Mouse (Mus musculus): ENCODE results near the gene Zbtb22. TPM values are rescaled to one million over a fixed set of nuclear protein-coding genes. Genes with fewer than 3 reads are reported as not detected.

Gene Zbtb22
- polyA plus RNA-seq, 1 experiment from 2014 or later: 11.4 TPM

- ATAC-seq (ENCODE audit: low FRiP score) (peak; percentile 72), DNase-seq (ENCODE audit: low spot score) (peak; percentile 85)
- H3K4me3 ChIP-seq (replicated peaks; ENCODE audit: low read length): no peak overlapping the region
- 3% methylated on average over 9 of the region's 9 CpGs for WGBS
- no peak overlapping the region for H3K27ac ChIP-seq
- H3K4me1 ChIP-seq (replicated peaks; ENCODE audit: control insufficient read depth, insufficient read depth, low read length): no peaks in the 10 kb centered on the region
- H3K27me3 ChIP-seq (ENCODE audit: control insufficient read depth, insufficient read depth, low read length): no peaks in the 10 kb centered on the region; the same call in 1 of the 2 replicates
- no peak overlapping the region for H3K9ac ChIP-seq
- no peaks in the 10 kb centered on the region for H3K9me3 ChIP-seq (ENCODE audit: control insufficient read depth, low read length)
- no peak overlapping the region for H3K4me2 ChIP-seq (replicated peaks)
- peaks cover 26% of the 10 kb centered on the region for H3K36me3 ChIP-seq (replicated peaks; ENCODE audit: control insufficient read depth, insufficient read depth)
Observed at GRCm38 (mm10) chr17:33968489-33968888, 52.8 kb downstream of the Zbtb22 start.

Small RNA genes lying within 50 kb of the gene (microRNA-seq; reads per million reads assigned to microRNA genes)
- not detected for gene Gm27740

Other genes with a start within 250 kb of the Zbtb22 start
- gene Hnrnpm, start 229.0 kb upstream of the Zbtb22 start, polyA plus RNA-seq (2014; fragmentation: Nextera tagmentation; extraction: Ambion mirVana): 161 and 173 TPM in 2 replicates
- gene March2, start 197.2 kb upstream of the Zbtb22 start, polyA plus RNA-seq (2014; fragmentation: Nextera tagmentation; extraction: Ambion mirVana): 69.0 and 72.1 TPM in 2 replicates
- 370 and 430 TPM in 2 replicates for gene Rab11b, start 155.4 kb upstream of the Zbtb22 start, polyA plus RNA-seq (2014; fragmentation: Nextera tagmentation; extraction: Ambion mirVana)
- gene Angptl4, start 134.1 kb upstream of the Zbtb22 start, polyA plus RNA-seq (2014; fragmentation: Nextera tagmentation; extraction: Ambion mirVana): 19.1 and 25.1 TPM in 2 replicates
- gene Kank3, start 105.4 kb upstream of the Zbtb22 start, polyA plus RNA-seq (2014; fragmentation: Nextera tagmentation; extraction: Ambion mirVana): 44.7 and 47.7 TPM in 2 replicates
- 580 and 749 TPM in 2 replicates for gene Rps28, start 91.3 kb upstream of the Zbtb22 start, polyA plus RNA-seq (2014; fragmentation: Nextera tagmentation; extraction: Ambion mirVana)
- 487 and 568 TPM in 2 replicates for gene Ndufa7, start 91.3 kb upstream of the Zbtb22 start, polyA plus RNA-seq (2014; fragmentation: Nextera tagmentation; extraction: Ambion mirVana)
- gene Cd320, start 72.8 kb upstream of the Zbtb22 start, polyA plus RNA-seq (2014; fragmentation: Nextera tagmentation; extraction: Ambion mirVana): 57.5 and 59.6 TPM in 2 replicates
- not detected in 2 replicates for gene Gm7029, start 42.1 kb upstream of the Zbtb22 start, polyA plus RNA-seq (2014; fragmentation: Nextera tagmentation; extraction: Ambion mirVana)
- 1.7 and 1.8 TPM in 2 replicates for gene Kifc1, start 25.2 kb upstream of the Zbtb22 start, polyA plus RNA-seq (2014; fragmentation: Nextera tagmentation; extraction: Ambion mirVana)
- gene Platr17, start 10.8 kb upstream of the Zbtb22 start, polyA plus RNA-seq (2014; fragmentation: Nextera tagmentation; extraction: Ambion mirVana): 0.59 TPM in 1 of 2 replicates, not detected in the other
- gene Daxx, start 6.5 kb upstream of the Zbtb22 start, polyA plus RNA-seq (2014; fragmentation: Nextera tagmentation; extraction: Ambion mirVana): 39.2 and 43.2 TPM in 2 replicates
- gene Tapbp, start within 50 bp of the Zbtb22 start, polyA plus RNA-seq (2014; fragmentation: Nextera tagmentation; extraction: Ambion mirVana): 24.9 and 29.6 TPM in 2 replicates
- 47.7 and 49.2 TPM in 2 replicates for gene Rgl2, start 13.6 kb downstream of the Zbtb22 start, polyA plus RNA-seq (2014; fragmentation: Nextera tagmentation; extraction: Ambion mirVana)
- gene Pfdn6, start 24.4 kb downstream of the Zbtb22 start, polyA plus RNA-seq (2014; fragmentation: Nextera tagmentation; extraction: Ambion mirVana): 157 and 161 TPM in 2 replicates
- gene Wdr46, start 24.8 kb downstream of the Zbtb22 start, polyA plus RNA-seq (2014; fragmentation: Nextera tagmentation; extraction: Ambion mirVana): 15.6 and 19.5 TPM in 2 replicates
- gene B3galt4, start 35.6 kb downstream of the Zbtb22 start, polyA plus RNA-seq (2014; fragmentation: Nextera tagmentation; extraction: Ambion mirVana): 7.8 and 9.2 TPM in 2 replicates
- 56.0 and 56.6 TPM in 2 replicates for gene Vps52, start 39.9 kb downstream of the Zbtb22 start, polyA plus RNA-seq (2014; fragmentation: Nextera tagmentation; extraction: Ambion mirVana)
- gene Rps18, start 40.1 kb downstream of the Zbtb22 start, polyA plus RNA-seq (2014; fragmentation: Nextera tagmentation; extraction: Ambion mirVana): 804 and 966 TPM in 2 replicates
- 12.5 and 16.5 TPM in 2 replicates for gene H2-K1, start 84.4 kb downstream of the Zbtb22 start, polyA plus RNA-seq (2014; fragmentation: Nextera tagmentation; extraction: Ambion mirVana)
- 6.3 and 7.8 TPM in 2 replicates for gene Ring1, start 108.8 kb downstream of the Zbtb22 start, polyA plus RNA-seq (2014; fragmentation: Nextera tagmentation; extraction: Ambion mirVana)
- gene H2-Ke6, start 112.2 kb downstream of the Zbtb22 start, polyA plus RNA-seq (2014; fragmentation: Nextera tagmentation; extraction: Ambion mirVana): 64.3 and 67.3 TPM in 2 replicates
- 87.1 and 97.0 TPM in 2 replicates for gene Slc39a7, start 115.8 kb downstream of the Zbtb22 start, polyA plus RNA-seq (2014; fragmentation: Nextera tagmentation; extraction: Ambion mirVana)
- gene Rxrb, start 115.9 kb downstream of the Zbtb22 start, polyA plus RNA-seq (2014; fragmentation: Nextera tagmentation; extraction: Ambion mirVana): 32.2 and 34.5 TPM in 2 replicates
- 2.7 and 3.4 TPM in 2 replicates for gene Col11a2, start 123.5 kb downstream of the Zbtb22 start, polyA plus RNA-seq (2014; fragmentation: Nextera tagmentation; extraction: Ambion mirVana)
- 0.29 TPM in 1 of 2 replicates, not detected in the other for gene H2-Oa, start 176.4 kb downstream of the Zbtb22 start, polyA plus RNA-seq (2014; fragmentation: Nextera tagmentation; extraction: Ambion mirVana)
- gene H2-DMa, start 203.6 kb downstream of the Zbtb22 start, polyA plus RNA-seq (2014; fragmentation: Nextera tagmentation; extraction: Ambion mirVana): 19.2 and 20.2 TPM in 2 replicates
- gene Brd2, start 206.7 kb downstream of the Zbtb22 start, polyA plus RNA-seq (2014; fragmentation: Nextera tagmentation; extraction: Ambion mirVana): 133 and 136 TPM in 2 replicates
- gene H2-DMb2, start 227.4 kb downstream of the Zbtb22 start, polyA plus RNA-seq (2014; fragmentation: Nextera tagmentation; extraction: Ambion mirVana): 0.16 TPM in 1 of 2 replicates, not detected in the other
- 0.72 and 0.76 TPM in 2 replicates for gene H2-DMb1, start 237.2 kb downstream of the Zbtb22 start, polyA plus RNA-seq (2014; fragmentation: Nextera tagmentation; extraction: Ambion mirVana)

All from hindbrain, embryonic 14.5 days (tissue).